Mouse (Mus musculus) forebrain, embryonic 13.5 days (tissue): ENCODE results near the gene Fut8. TPM values are rescaled to one million over a fixed set of nuclear protein-coding genes. Genes with fewer than 3 reads are reported as not detected.

ENCODE experiments used
- ATAC-seq: fragments of 200-750 bp; cut with Nextera tagmentation; 2 replicates; pipeline ENCODE4 v1.8.0; 2017
- H3K27ac ChIP-seq: fragments of 300-500 bp; sonication (generic); 2 replicates; pipeline ENCODE4 v1.5.1; 2015; ENCODE audit warnings: inconsistent platforms, mild to moderate bottlenecking, moderate library complexity
- H3K27me3 ChIP-seq: fragments of 300-500 bp; sonication (generic); 2 replicates; pipeline ENCODE4 v1.6.1; 2015; ENCODE audit warnings: mild to moderate bottlenecking, inconsistent platforms
- H3K36me3 ChIP-seq: fragments of 300-500 bp; sonication (generic); 2 replicates; pipeline ENCODE4 v1.6.1; 2015; ENCODE audit warnings: mild to moderate bottlenecking, inconsistent platforms; ENCODE audit not compliant: poor library complexity, severe bottlenecking
- H3K4me1 ChIP-seq: fragments of 300-500 bp; sonication (generic); 2 replicates; pipeline ENCODE4 v1.6.1; 2015; ENCODE audit warnings: inconsistent platforms
- H3K4me2 ChIP-seq: fragments of 300-500 bp; sonication (generic); 2 replicates; pipeline ENCODE4 v1.6.1; 2015; ENCODE audit warnings: inconsistent platforms, mild to moderate bottlenecking, moderate library complexity
- H3K4me3 ChIP-seq: fragments of 300-500 bp; sonication (generic); 2 replicates; pipeline ENCODE4 v1.5.1; 2015; ENCODE audit warnings: mild to moderate bottlenecking, inconsistent platforms
- H3K9ac ChIP-seq: fragments of 300-500 bp; sonication (generic); 2 replicates; pipeline ENCODE4 v1.6.1; 2015; ENCODE audit warnings: mild to moderate bottlenecking, inconsistent platforms
- H3K9me3 ChIP-seq: fragments of 300-500 bp; sonication (generic); replicated peaks from 2 replicates; pipeline ENCODE4 v1.6.1; 2016; ENCODE audit warnings: inconsistent platforms
- WGBS: fragments of 180-500 bp; shearing (Covaris S2); methylation state at CpG from one replicate; pipeline ENCODE4 v1.1.7; 2015; 5-methylcytosine and 5-hydroxymethylcytosine counted together
- polyA plus RNA-seq: library from polyadenylated mRNA; unstranded; fragments of >200 nt; fragmentation: Nextera tagmentation; extraction: Ambion mirVana; gene quantifications from 2 replicates; pipeline ENCODE4 v1.2.1, GENCODE M21; 2015

Fut8 gene
- polyA plus RNA-seq, 1 experiment from 2014 or later: 27.7 TPM

GRCm38 (mm10) chr12:77415720-77416119 is 177.8 kb downstream of the Fut8 start:
- Histone ChIP-seq H3K27me3 (no peaks in the 10 kb centered on the region), H3K27ac (no peak overlapping the region), H3K4me2 (no peak overlapping the region), H3K36me3 (no peaks in the 10 kb centered on the region), H3K4me3 (no peak overlapping the region), H3K9ac (no peak overlapping the region), H3K4me1 (no peaks in the 10 kb centered on the region), H3K9me3 (peaks cover 6% of the 10 kb centered on the region; the same call in 1 of the 2 replicates)
- WGBS: 98% methylated on average over 1 of the region's 1 CpGs
- no peak for ATAC-seq

GRCm38 (mm10) chr12:77421667-77422393 is 183.9 kb downstream of the Fut8 start:
- 88% methylated on average over 6 of the region's 6 CpGs for WGBS
- ATAC-seq: no peak

GRCm38 (mm10) chr12:77426093-77426492 is 188.2 kb downstream of the Fut8 start:
- no peaks in the 10 kb centered on the region for H3K27me3 ChIP-seq
- no peaks in the 10 kb centered on the region for H3K9me3 ChIP-seq
- no peak overlapping the region for H3K27ac ChIP-seq
- no peak for ATAC-seq
- no peak overlapping the region for H3K4me2 ChIP-seq
- H3K4me3 ChIP-seq: no peak overlapping the region
- H3K36me3 ChIP-seq: no peaks in the 10 kb centered on the region
- H3K4me1 ChIP-seq: no peaks in the 10 kb centered on the region
- 47% methylated on average over 3 of the region's 3 CpGs for WGBS
- no peak overlapping the region for H3K9ac ChIP-seq

More at GRCm38 (mm10) chr12:77421667-77422393, 183.9 kb downstream of the Fut8 start:
- Histone ChIP-seq H3K4me2 (no peak overlapping the region), H3K4me1 (no peaks in the 10 kb centered on the region), H3K9ac (no peak overlapping the region), H3K9me3 (peaks cover 6% of the 10 kb centered on the region; the same call in 1 of the 2 replicates), H3K4me3 (no peak overlapping the region), H3K27me3 (no peaks in the 10 kb centered on the region), H3K27ac (no peak overlapping the region), H3K36me3 (no peaks in the 10 kb centered on the region)

- Histone ChIP-seq H3K4me2 (no peak overlapping the region), H3K36me3 (no peaks in the 10 kb centered on the region), H3K4me1 (no peaks in the 10 kb centered on the region), H3K4me3 (no peak overlapping the region), H3K27me3 (no peaks in the 10 kb centered on the region), H3K27ac (no peak overlapping the region), H3K9ac (no peak overlapping the region), H3K9me3 (no peaks in the 10 kb centered on the region)
- no peak for ATAC-seq
- 76% methylated on average over 1 of the region's 1 CpGs for WGBS
These were observed 190.2 kb downstream of the Fut8 start for GRCm38 (mm10) chr12:77428165-77428564.

GRCm38 (mm10) chr12:77429381-77429780 is 191.5 kb downstream of the Fut8 start:
- no peak for ATAC-seq
- no peak overlapping the region for H3K27ac ChIP-seq
- no peaks in the 10 kb centered on the region for H3K9me3 ChIP-seq
- no peaks in the 10 kb centered on the region for H3K27me3 ChIP-seq
- no peak overlapping the region for H3K4me3 ChIP-seq
- H3K9ac ChIP-seq: no peak overlapping the region
- no peak overlapping the region for H3K4me2 ChIP-seq
- no peaks in the 10 kb centered on the region for H3K36me3 ChIP-seq
- H3K4me1 ChIP-seq: no peaks in the 10 kb centered on the region

- H3K4me3 ChIP-seq: no peak overlapping the region
- WGBS: 52% methylated on average over 2 of the region's 2 CpGs
- no peaks in the 10 kb centered on the region for H3K9me3 ChIP-seq
- H3K27me3 ChIP-seq: no peaks in the 10 kb centered on the region
- no peak overlapping the region for H3K27ac ChIP-seq
- no peak for ATAC-seq
- no peaks in the 10 kb centered on the region for H3K4me1 ChIP-seq
- no peak overlapping the region for H3K9ac ChIP-seq
- no peaks in the 10 kb centered on the region for H3K36me3 ChIP-seq
- H3K4me2 ChIP-seq: no peak overlapping the region
These were observed 198.8 kb downstream of the Fut8 start for GRCm38 (mm10) chr12:77436733-77437132.

- H3K9ac ChIP-seq: no peak overlapping the region
- 91% methylated on average over 2 of the region's 2 CpGs for WGBS
- no peaks in the 10 kb centered on the region for H3K4me1 ChIP-seq
- no peaks in the 10 kb centered on the region for H3K27me3 ChIP-seq
- H3K36me3 ChIP-seq: no peaks in the 10 kb centered on the region
- H3K4me2 ChIP-seq: no peak overlapping the region
- ATAC-seq: no peak
- no peaks in the 10 kb centered on the region for H3K9me3 ChIP-seq
- no peak overlapping the region for H3K4me3 ChIP-seq
- no peak overlapping the region for H3K27ac ChIP-seq
These were observed 212.9 kb downstream of the Fut8 start for GRCm38 (mm10) chr12:77450816-77451215.

GRCm38 (mm10) chr12:77466178-77466577 is 228.3 kb downstream of the Fut8 start:
- Histone ChIP-seq H3K9ac (no peak overlapping the region), H3K4me1 (no peaks in the 10 kb centered on the region), H3K9me3 (no peaks in the 10 kb centered on the region), H3K36me3 (no peaks in the 10 kb centered on the region), H3K4me3 (no peak overlapping the region), H3K27ac (no peak overlapping the region), H3K27me3 (no peaks in the 10 kb centered on the region), H3K4me2 (no peak overlapping the region)
- no peak for ATAC-seq
- 89% methylated on average over 1 of the region's 1 CpGs for WGBS

GRCm38 (mm10) chr12:77479931-77480330 is 242.0 kb downstream of the Fut8 start:
- no peak overlapping the region for H3K27ac ChIP-seq
- 68% methylated on average over 2 of the region's 2 CpGs for WGBS
- ATAC-seq: no peak

GRCm38 (mm10) chr12:77481153-77481552 is 243.2 kb downstream of the Fut8 start:
- 98% methylated on average over 1 of the region's 1 CpGs for WGBS
- H3K27me3 ChIP-seq: no peaks in the 10 kb centered on the region

More at GRCm38 (mm10) chr12:77479931-77480330, 242.0 kb downstream of the Fut8 start:
- no peak overlapping the region for H3K9ac ChIP-seq
- 0 out of 2 replicates have a peak, but pooled peaks cover 3% of the 10 kb centered on the region for H3K36me3 ChIP-seq
- no peaks in the 10 kb centered on the region for H3K27me3 ChIP-seq
- no peak overlapping the region for H3K4me3 ChIP-seq
- H3K4me2 ChIP-seq: no peak overlapping the region
- no peaks in the 10 kb centered on the region for H3K4me1 ChIP-seq
- no peaks in the 10 kb centered on the region for H3K9me3 ChIP-seq

GRCm38 (mm10) chr12:77481799-77482198 is 243.9 kb downstream of the Fut8 start:
- H3K4me3 ChIP-seq: no peak overlapping the region
- H3K27me3 ChIP-seq: no peaks in the 10 kb centered on the region
- no peaks in the 10 kb centered on the region for H3K9me3 ChIP-seq
- no peak overlapping the region for H3K9ac ChIP-seq
- H3K4me2 ChIP-seq: no peak overlapping the region
- no peak overlapping the region for H3K27ac ChIP-seq
- ATAC-seq: no peak
- 23% methylated on average over 3 of the region's 3 CpGs for WGBS
- H3K4me1 ChIP-seq: no peaks in the 10 kb centered on the region
- no peaks in the 10 kb centered on the region for H3K36me3 ChIP-seq

More at GRCm38 (mm10) chr12:77481153-77481552, 243.2 kb downstream of the Fut8 start:
- H3K4me1 ChIP-seq: no peaks in the 10 kb centered on the region
- no peak overlapping the region for H3K4me2 ChIP-seq
- no peak for ATAC-seq
- 0 out of 2 replicates have a peak, but pooled peaks cover 3% of the 10 kb centered on the region for H3K36me3 ChIP-seq
- H3K9ac ChIP-seq: no peak overlapping the region
- no peak overlapping the region for H3K27ac ChIP-seq
- no peak overlapping the region for H3K4me3 ChIP-seq
- H3K9me3 ChIP-seq: no peaks in the 10 kb centered on the region

- no peaks in the 10 kb centered on the region for H3K4me1 ChIP-seq
- H3K4me2 ChIP-seq: no peak overlapping the region
- no peaks in the 10 kb centered on the region for H3K27me3 ChIP-seq
- no peaks in the 10 kb centered on the region for H3K36me3 ChIP-seq
- no peak overlapping the region for H3K4me3 ChIP-seq
- no peak overlapping the region for H3K9ac ChIP-seq
- no peak for ATAC-seq
- H3K27ac ChIP-seq: no peak overlapping the region
- no peaks in the 10 kb centered on the region for H3K9me3 ChIP-seq
- 84% methylated on average over 9 of the region's 9 CpGs for WGBS
These were observed 245.4 kb downstream of the Fut8 start for GRCm38 (mm10) chr12:77483180-77483855.
